Mouse (Mus musculus) C2C12 (cell line): ENCODE results near the gene Slc6a6. TPM values are rescaled to one million over a fixed set of nuclear protein-coding genes. Genes with fewer than 3 reads are reported as not detected.

Experiments used
- H3K27me3 ChIP-seq: one replicate; pipeline ENCODE4 v1.6.1; 2011; ENCODE audit not compliant: control insufficient read depth, insufficient read depth, insufficient read length
- H3K36me3 ChIP-seq: one replicate; pipeline ENCODE4 v1.6.1; 2011; ENCODE audit not compliant: control insufficient read depth, insufficient read depth
- H3K4me3 ChIP-seq: one replicate; pipeline ENCODE4 v1.5.1; 2011; ENCODE audit warnings: mild to moderate bottlenecking, control low read depth; ENCODE audit not compliant: poor library complexity, insufficient read depth, severe bottlenecking
- H3K79me2 ChIP-seq: one replicate; pipeline ENCODE4 v1.6.1; 2011; ENCODE audit not compliant: control insufficient read depth, insufficient read depth
- H3K79me3 ChIP-seq: one replicate; pipeline ENCODE4 v1.6.1; 2011; ENCODE audit warnings: low read depth, control low read depth
- H3ac ChIP-seq: one replicate; pipeline ENCODE3; 2011; ENCODE audit warnings: low read depth; ENCODE audit not compliant: control insufficient read depth, insufficient read length
- CEBPB ChIP-seq: IDR thresholded peaks from one replicate; pipeline ENCODE4 v1.6.1; 2011; ENCODE audit warnings: low read depth, mild to moderate bottlenecking, control low read depth, moderate library complexity
- CTCF ChIP-seq: IDR thresholded peaks from one replicate; pipeline ENCODE4 v1.5.1; 2011; ENCODE audit not compliant: control insufficient read depth, insufficient read depth, insufficient read length
- FOSL1 ChIP-seq: IDR thresholded peaks from one replicate; pipeline ENCODE4 v1.8.0; 2011; ENCODE audit warnings: mild to moderate bottlenecking, low read length; ENCODE audit not compliant: poor library complexity, insufficient read depth, severe bottlenecking
- MAX ChIP-seq: IDR thresholded peaks from one replicate; pipeline ENCODE4 v1.6.1; 2011; ENCODE audit warnings: mild to moderate bottlenecking, control low read depth
- MYOD1 ChIP-seq: IDR thresholded peaks from one replicate; pipeline ENCODE4 v1.6.1; 2011; ENCODE audit warnings: low read depth; ENCODE audit not compliant: control insufficient read depth, insufficient read length
- MYOG ChIP-seq: IDR thresholded peaks from one replicate; pipeline ENCODE4 v1.6.1; 2011; ENCODE audit not compliant: control insufficient read depth, insufficient read length; ENCODE audit errors: extremely low read depth
- USF1 ChIP-seq: IDR thresholded peaks from one replicate; pipeline ENCODE4 v1.6.1; 2011; ENCODE audit warnings: low read depth, mild to moderate bottlenecking, control low read depth, moderate library complexity
- long read RNA-seq, 2 experiments: library from polyadenylated mRNA; unstranded; transcript quantifications; one replicate each; pipeline ENCODE4 v2.0.0; 2019 to 2020
- polyA plus RNA-seq: library from polyadenylated mRNA; unstranded; fragments of >200 nt; fragmentation: generic; extraction: Trizol; gene quantifications from one replicate; pipeline ENCODE4 v1.2.1, GENCODE M21; 2012; ENCODE audit warnings: missing spikeins

Slc6a6 gene
- 97.0 TPM for polyA plus RNA-seq
- long read RNA-seq, experiment 1, full-length matches to known transcripts = 67 of 104 reads
- long read RNA-seq, experiment 1, partial matches to known transcripts = 9 of 104 reads
- long read RNA-seq, experiment 1, other reads (novel, unspliced or antisense) = 28 of 104 reads
- long read RNA-seq, experiment 2, full-length matches to known transcripts = 652 of 856 reads
- long read RNA-seq, experiment 2, partial matches to known transcripts = 40 of 856 reads
- long read RNA-seq, experiment 2, other reads (novel, unspliced or antisense) = 164 of 856 reads

- Histone ChIP-seq H3K79me3 (peaks cover 45% of the 10 kb centered on the region), H3ac (peak within 1 kb of the TSS; percentile 81), H3K36me3 (peaks cover 11% of the 10 kb centered on the region), H3K4me3 (peak within 1 kb of the TSS; percentile 97), H3K27me3 (no peaks in the 10 kb centered on the region), H3K79me2 (peaks cover 48% of the 10 kb centered on the region)
- TF ChIP-seq CTCF = no peak
- TF ChIP-seq MAX = peak; percentile 89
- no peak for TF ChIP-seq USF1
- no peak for TF ChIP-seq MYOG
- no peak for TF ChIP-seq CEBPB
- no peak for TF ChIP-seq MYOD1
These were observed at the start of gene Slc6a6 for GRCm38 (mm10) chr6:91683602-91684473. Gene Slc6a6 (plus strand): TSS chr6:91684053.

GRCm38 (mm10) chr6:91634417-91634816 lies 49.4 kb upstream of the Slc6a6 start:
- Histone ChIP-seq H3ac (no peak overlapping the region), H3K79me2 (no peaks in the 10 kb centered on the region), H3K79me3 (no peaks in the 10 kb centered on the region), H3K4me3 (no peak overlapping the region), H3K27me3 (no peaks in the 10 kb centered on the region), H3K36me3 (no peaks in the 10 kb centered on the region)
- no peak for TF ChIP-seq CEBPB
- TF ChIP-seq USF1 = no peak
- no peak for TF ChIP-seq MAX

GRCm38 (mm10) chr6:91634876-91635275 lies 49.0 kb upstream of the Slc6a6 start:
- no peak for TF ChIP-seq MAX
- Histone ChIP-seq H3K36me3 (no peaks in the 10 kb centered on the region), H3K79me3 (no peaks in the 10 kb centered on the region), H3ac (no peak overlapping the region), H3K79me2 (no peaks in the 10 kb centered on the region), H3K27me3 (no peaks in the 10 kb centered on the region), H3K4me3 (no peak overlapping the region)

GRCm38 (mm10) chr6:91638204-91638995 lies 45.5 kb upstream of the Slc6a6 start:
- no peaks in the 10 kb centered on the region for H3K36me3 ChIP-seq
- H3K79me3 ChIP-seq = no peaks in the 10 kb centered on the region
- TF ChIP-seq CTCF (no peak), MAX (no peak), MYOG (no peak), USF1 (no peak), MYOD1 (no peak), CEBPB (no peak), FOSL1 (no peak)
- H3ac ChIP-seq = no peak overlapping the region
- H3K4me3 ChIP-seq = no peak overlapping the region
- no peaks in the 10 kb centered on the region for H3K79me2 ChIP-seq
- no peaks in the 10 kb centered on the region for H3K27me3 ChIP-seq

GRCm38 (mm10) chr6:91643011-91643410 lies 40.8 kb upstream of the Slc6a6 start:
- Histone ChIP-seq H3K79me3 (no peaks in the 10 kb centered on the region), H3K79me2 (no peaks in the 10 kb centered on the region), H3K4me3 (no peak overlapping the region), H3K27me3 (no peaks in the 10 kb centered on the region), H3K36me3 (no peaks in the 10 kb centered on the region), H3ac (no peak overlapping the region)
- TF ChIP-seq CEBPB (no peak), MYOG (no peak)

- no peaks in the 10 kb centered on the region for H3K36me3 ChIP-seq
- TF ChIP-seq CEBPB (no peak), MAX (peak; percentile 76), MYOD1 (peak; percentile 93), MYOG (no peak), USF1 (no peak), CTCF (no peak), FOSL1 (no peak)
- no peak overlapping the region for H3K4me3 ChIP-seq
- no peaks in the 10 kb centered on the region for H3K79me2 ChIP-seq
- no peak overlapping the region for H3ac ChIP-seq
- no peaks in the 10 kb centered on the region for H3K27me3 ChIP-seq
- no peaks in the 10 kb centered on the region for H3K79me3 ChIP-seq
These were observed 40.4 kb upstream of the Slc6a6 start for GRCm38 (mm10) chr6:91643416-91643921.
